Mouse (Mus musculus) testis, adult 2 months (tissue): Measurements from ENCODE around the gene Triobp.

Experiments used
- CTCF ChIP-seq: fragments of 200-500 bp; IDR thresholded peaks from 2 replicates; pipeline ENCODE4 v1.5.1; 2012; ENCODE audit warnings: low read depth, mild to moderate bottlenecking, inconsistent platforms, low read length, moderate library complexity; ENCODE audit not compliant: control insufficient read depth, insufficient read depth, insufficient replicate concordance
- POLR2A ChIP-seq: fragments of 200-500 bp; IDR thresholded peaks from 2 replicates; pipeline ENCODE4 v1.6.1; 2012; ENCODE audit warnings: low read depth, mild to moderate bottlenecking, inconsistent platforms, low read length, moderate library complexity; ENCODE audit not compliant: control insufficient read depth

- TF ChIP-seq CTCF: no peak
- TF ChIP-seq POLR2A: no peak
Measured at GRCm38 (mm10) chr15:78937963-78938362, 9.6 kb upstream of the Triobp start.
